Mouse (Mus musculus): ENCODE data around the gene Cyb5rl. TPM values are rescaled to one million over a fixed set of nuclear protein-coding genes. Genes with fewer than 3 reads are reported as not detected.

The Cyb5rl gene
- total and polyA plus RNA-seq, 2 experiments from 2014 or later, result 5.6 to 20.5 TPM

- H3K27me3 ChIP-seq (ENCODE audit: insufficient read depth, low read length), result no peaks in the 10 kb centered on the region
- H3K4me3 ChIP-seq (ENCODE audit: low read depth, low read length), result no peak overlapping the region
- WGBS, result 66% methylated on average over 4 of the region's 4 CpGs
- DNase-seq (ENCODE audit: low spot score) (no peak), ATAC-seq (ENCODE audit: low FRiP score) (no peak)
- no peaks in the 10 kb centered on the region for H3K9me3 ChIP-seq (ENCODE audit: low read length)
- H3K9ac ChIP-seq (replicated peaks; ENCODE audit: low read length, poor library complexity, severe bottlenecking), result no peak overlapping the region
- TF ChIP-seq CTCF (IDR thresholded peaks at IDR 0.05), result no peak
- H3K36me3 ChIP-seq (ENCODE audit: insufficient read depth, low read length), result peaks cover 29% of the 10 kb centered on the region
- no peak overlapping the region for H3K4me2 ChIP-seq (ENCODE audit: low read depth, low read length, poor library complexity, severe bottlenecking)
- no peak overlapping the region for H3K27ac ChIP-seq (ENCODE audit: low read depth, low read length)
- no peaks in the 10 kb centered on the region for H3K4me1 ChIP-seq (ENCODE audit: insufficient read depth, low read length)
Observed at GRCm38 (mm10) chr4:107051889-107052288, 14.9 kb upstream of the Cyb5rl start.

GRCm38 (mm10) chr4:107052962-107053553, 13.7 kb upstream of the Cyb5rl start:
- Histone ChIP-seq H3K36me3 (ENCODE audit: insufficient read depth, low read length) (peaks cover 28% of the 10 kb centered on the region), H3K27ac (ENCODE audit: low read depth, low read length) (no peak overlapping the region), H3K4me2 (ENCODE audit: low read depth, low read length, poor library complexity, severe bottlenecking) (no peak overlapping the region), H3K27me3 (ENCODE audit: insufficient read depth, low read length) (no peaks in the 10 kb centered on the region), H3K4me3 (ENCODE audit: low read depth, low read length) (no peak overlapping the region), H3K4me1 (ENCODE audit: insufficient read depth, low read length) (no peaks in the 10 kb centered on the region), H3K9me3 (ENCODE audit: low read length) (no peaks in the 10 kb centered on the region), H3K9ac (replicated peaks; ENCODE audit: low read length, poor library complexity, severe bottlenecking) (no peak overlapping the region)
- no peak for DNase-seq (ENCODE audit: low spot score)
- no peak for TF ChIP-seq CTCF (IDR thresholded peaks at IDR 0.05)
- ATAC-seq (ENCODE audit: low FRiP score), result no peak
- whole genome bisulfite sequencing, result 44% methylated on average over 5 of the region's 5 CpGs

- Histone ChIP-seq H3K4me2 (ENCODE audit: low read depth, low read length, poor library complexity, severe bottlenecking) (no peak overlapping the region), H3K9ac (replicated peaks; ENCODE audit: low read length, poor library complexity, severe bottlenecking) (no peak overlapping the region), H3K9me3 (ENCODE audit: low read length) (no peaks in the 10 kb centered on the region), H3K27ac (ENCODE audit: low read depth, low read length) (no peak overlapping the region), H3K27me3 (ENCODE audit: insufficient read depth, low read length) (no peaks in the 10 kb centered on the region), H3K4me3 (ENCODE audit: low read depth, low read length) (no peak overlapping the region), H3K36me3 (ENCODE audit: insufficient read depth, low read length) (peaks cover 48% of the 10 kb centered on the region), H3K4me1 (ENCODE audit: insufficient read depth, low read length) (no peaks in the 10 kb centered on the region)
- TF ChIP-seq CTCF (IDR thresholded peaks at IDR 0.05), result no peak
- DNase-seq (ENCODE audit: low spot score) (no peak), ATAC-seq (ENCODE audit: low FRiP score) (no peak)
- WGBS, result 84% methylated on average over 3 of the region's 3 CpGs
Observed at GRCm38 (mm10) chr4:107056088-107056487, 10.7 kb upstream of the Cyb5rl start.

GRCm38 (mm10) chr4:107058346-107058745, 8.4 kb upstream of the Cyb5rl start:
- ATAC-seq (ENCODE audit: low FRiP score), result no peak
- H3K4me1 ChIP-seq (ENCODE audit: insufficient read depth, low read length), result no peaks in the 10 kb centered on the region
- no peak overlapping the region for H3K9ac ChIP-seq (replicated peaks; ENCODE audit: low read length, poor library complexity, severe bottlenecking)
- no peak overlapping the region for H3K4me2 ChIP-seq (ENCODE audit: low read depth, low read length, poor library complexity, severe bottlenecking)
- no peak for DNase-seq (ENCODE audit: low spot score)
- H3K9me3 ChIP-seq (ENCODE audit: low read length), result no peaks in the 10 kb centered on the region
- H3K36me3 ChIP-seq (ENCODE audit: insufficient read depth, low read length), result peaks cover 62% of the 10 kb centered on the region
- 87% methylated on average over 5 of the region's 5 CpGs for WGBS
- no peaks in the 10 kb centered on the region for H3K27me3 ChIP-seq (ENCODE audit: insufficient read depth, low read length)
- no peak overlapping the region for H3K27ac ChIP-seq (ENCODE audit: low read depth, low read length)
- no peak for TF ChIP-seq CTCF (IDR thresholded peaks at IDR 0.05)
- no peak overlapping the region for H3K4me3 ChIP-seq (ENCODE audit: low read depth, low read length)

- no peak overlapping the region for H3K4me3 ChIP-seq (ENCODE audit: low read depth, low read length)
- H3K9ac ChIP-seq (replicated peaks; ENCODE audit: low read length, poor library complexity, severe bottlenecking), result no peak overlapping the region
- no peak for TF ChIP-seq CTCF (IDR thresholded peaks at IDR 0.05)
- no peak overlapping the region for H3K4me2 ChIP-seq (ENCODE audit: low read depth, low read length, poor library complexity, severe bottlenecking)
- no peak for ATAC-seq (ENCODE audit: low FRiP score)
- H3K27me3 ChIP-seq (ENCODE audit: insufficient read depth, low read length), result no peaks in the 10 kb centered on the region
- 89% methylated on average over 6 of the region's 6 CpGs for WGBS
- no peak for DNase-seq (ENCODE audit: low spot score)
- no peak overlapping the region for H3K27ac ChIP-seq (ENCODE audit: low read depth, low read length)
- H3K36me3 ChIP-seq (ENCODE audit: insufficient read depth, low read length), result peaks cover 66% of the 10 kb centered on the region
- no peaks in the 10 kb centered on the region for H3K9me3 ChIP-seq (ENCODE audit: low read length)
- H3K4me1 ChIP-seq (ENCODE audit: insufficient read depth, low read length), result no peaks in the 10 kb centered on the region
Observed at GRCm38 (mm10) chr4:107058781-107059180, 8.0 kb upstream of the Cyb5rl start.

GRCm38 (mm10) chr4:107061560-107061959, 5.2 kb upstream of the Cyb5rl start:
- Histone ChIP-seq H3K9ac (replicated peaks; ENCODE audit: low read length, poor library complexity, severe bottlenecking) (no peak overlapping the region), H3K27me3 (ENCODE audit: insufficient read depth, low read length) (no peaks in the 10 kb centered on the region), H3K9me3 (ENCODE audit: low read length) (no peaks in the 10 kb centered on the region), H3K4me3 (ENCODE audit: low read depth, low read length) (no peak overlapping the region), H3K4me2 (ENCODE audit: low read depth, low read length, poor library complexity, severe bottlenecking) (no peak overlapping the region), H3K4me1 (ENCODE audit: insufficient read depth, low read length) (no peaks in the 10 kb centered on the region), H3K36me3 (ENCODE audit: insufficient read depth, low read length) (peaks cover 65% of the 10 kb centered on the region), H3K27ac (ENCODE audit: low read depth, low read length) (no peak overlapping the region)
- DNase-seq (ENCODE audit: low spot score), result no peak
- no peak for ATAC-seq (ENCODE audit: low FRiP score)
- over 99% methylated on average over 4 of the region's 4 CpGs for WGBS
- TF ChIP-seq CTCF (IDR thresholded peaks at IDR 0.05), result no peak
